Mouse (Mus musculus): ENCODE results near the gene Ndufa5. TPM values are rescaled to one million over a fixed set of nuclear protein-coding genes. Genes with fewer than 3 reads are reported as not detected.

Ndufa5 gene
- polyA plus RNA-seq (2015; fragmentation: Nextera tagmentation; extraction: Ambion mirVana), result 303 and 316 TPM in 2 replicates

GRCm38 (mm10) chr6:24527155-24528063 lies at the start of gene Ndufa5:
Gene Ndufa5, minus strand, starts transcription at chr6:24528013.
- TF ChIP-seq CTCF (IDR thresholded peaks at IDR 0.05; ENCODE audit: low read depth) (no peak; the same call in 1 of the 2 replicates), EP300 (IDR thresholded peaks at IDR 0.05; ENCODE audit: low read depth) (no peak; the same call in 1 of the 2 replicates)
- DNase-seq (peak; percentile 91), ATAC-seq (peak; percentile 99)
- peak within 1 kb of the TSS; percentile 59 for H3K27ac ChIP-seq (ENCODE audit: low read depth)
- peaks cover 7% of the 10 kb centered on the region; the same call in 1 of the 2 replicates for H3K36me3 ChIP-seq (replicated peaks; ENCODE audit: insufficient read depth, low read length)
- under 1% methylated on average over 53 of the region's 53 CpGs for WGBS (ENCODE audit: insufficient replicate concordance)
- peaks cover 12% of the 10 kb centered on the region for H3K4me1 ChIP-seq (ENCODE audit: insufficient read depth)
- no peaks in the 10 kb centered on the region for H3K27me3 ChIP-seq (ENCODE audit: insufficient read depth, low read length)
- no peaks in the 10 kb centered on the region for H3K9me3 ChIP-seq (ENCODE audit: low read length)
- H3K4me2 ChIP-seq (ENCODE audit: low read depth, low read length), result peak within 1 kb of the TSS; percentile 89
- peak within 1 kb of the TSS; percentile 82 for H3K9ac ChIP-seq (replicated peaks)
- H3K4me3 ChIP-seq (ENCODE audit: low read depth, low read length), result peak within 1 kb of the TSS; percentile 84

- DNase-seq, result no peak
- Histone ChIP-seq H3K36me3 (replicated peaks; ENCODE audit: insufficient read depth, low read length) (no peaks in the 10 kb centered on the region), H3K9me3 (ENCODE audit: low read length) (peaks cover 7% of the 10 kb centered on the region; the same call in 1 of the 2 replicates), H3K4me3 (ENCODE audit: low read depth, low read length) (no peak overlapping the region), H3K4me2 (ENCODE audit: low read depth, low read length) (no peak overlapping the region), H3K9ac (replicated peaks) (no peak overlapping the region), H3K27me3 (ENCODE audit: insufficient read depth, low read length) (no peaks in the 10 kb centered on the region), H3K4me1 (ENCODE audit: insufficient read depth) (no peaks in the 10 kb centered on the region), H3K27ac (ENCODE audit: low read depth) (no peak overlapping the region)
- TF ChIP-seq EP300 (IDR thresholded peaks at IDR 0.05; ENCODE audit: low read depth), result no peak
- no peak for TF ChIP-seq CTCF (IDR thresholded peaks at IDR 0.05; ENCODE audit: low read depth)
- ATAC-seq, result no peak
Measured at GRCm38 (mm10) chr6:24573319-24573718, 45.5 kb upstream of the Ndufa5 start.

GRCm38 (mm10) chr6:24572431-24572830 lies 44.6 kb upstream of the Ndufa5 start:
- H3K9me3 ChIP-seq (ENCODE audit: low read length), result peaks cover 7% of the 10 kb centered on the region; the same call in 1 of the 2 replicates
- TF ChIP-seq CTCF (IDR thresholded peaks at IDR 0.05; ENCODE audit: low read depth) (no peak), EP300 (IDR thresholded peaks at IDR 0.05; ENCODE audit: low read depth) (no peak)

GRCm38 (mm10) chr6:24571126-24571525 lies 43.3 kb upstream of the Ndufa5 start:
- Histone ChIP-seq H3K36me3 (replicated peaks; ENCODE audit: insufficient read depth, low read length) (no peaks in the 10 kb centered on the region), H3K4me2 (ENCODE audit: low read depth, low read length) (no peak overlapping the region), H3K9me3 (ENCODE audit: low read length) (peaks cover 7% of the 10 kb centered on the region; the same call in 1 of the 2 replicates), H3K4me3 (ENCODE audit: low read depth, low read length) (no peak overlapping the region), H3K4me1 (ENCODE audit: insufficient read depth) (no peaks in the 10 kb centered on the region), H3K27me3 (ENCODE audit: insufficient read depth, low read length) (no peaks in the 10 kb centered on the region), H3K9ac (replicated peaks) (no peak overlapping the region), H3K27ac (ENCODE audit: low read depth) (peak overlapping the region; percentile 8; the same call in 1 of the 2 replicates)
- WGBS (ENCODE audit: insufficient replicate concordance), result 45% methylated on average over 6 of the region's 6 CpGs
- ATAC-seq (peak; percentile 65; the same call in 1 of the 2 replicates), DNase-seq (no peak)
- no peak for TF ChIP-seq EP300 (IDR thresholded peaks at IDR 0.05; ENCODE audit: low read depth)
- TF ChIP-seq CTCF (IDR thresholded peaks at IDR 0.05; ENCODE audit: low read depth), result no peak

More at GRCm38 (mm10) chr6:24572431-24572830, 44.6 kb upstream of the Ndufa5 start:
- no peak overlapping the region for H3K4me2 ChIP-seq (ENCODE audit: low read depth, low read length)
- no peaks in the 10 kb centered on the region for H3K4me1 ChIP-seq (ENCODE audit: insufficient read depth)
- H3K36me3 ChIP-seq (replicated peaks; ENCODE audit: insufficient read depth, low read length), result no peaks in the 10 kb centered on the region
- WGBS (ENCODE audit: insufficient replicate concordance), result 78% methylated on average over 14 of the region's 14 CpGs
- DNase-seq (no peak), ATAC-seq (no peak)
- no peak overlapping the region for H3K27ac ChIP-seq (ENCODE audit: low read depth)
- H3K27me3 ChIP-seq (ENCODE audit: insufficient read depth, low read length), result no peaks in the 10 kb centered on the region
- no peak overlapping the region for H3K9ac ChIP-seq (replicated peaks)
- no peak overlapping the region for H3K4me3 ChIP-seq (ENCODE audit: low read depth, low read length)

GRCm38 (mm10) chr6:24570278-24570677 lies 42.5 kb upstream of the Ndufa5 start:
- Histone ChIP-seq H3K4me3 (ENCODE audit: low read depth, low read length) (no peak overlapping the region), H3K27me3 (ENCODE audit: insufficient read depth, low read length) (no peaks in the 10 kb centered on the region), H3K4me2 (ENCODE audit: low read depth, low read length) (no peak overlapping the region), H3K27ac (ENCODE audit: low read depth) (no peak overlapping the region), H3K9me3 (ENCODE audit: low read length) (peaks cover 7% of the 10 kb centered on the region; the same call in 1 of the 2 replicates), H3K9ac (replicated peaks) (no peak overlapping the region), H3K36me3 (replicated peaks; ENCODE audit: insufficient read depth, low read length) (no peaks in the 10 kb centered on the region), H3K4me1 (ENCODE audit: insufficient read depth) (no peaks in the 10 kb centered on the region)
- DNase-seq, result no peak
- no peak for ATAC-seq
- 75% methylated on average over 11 of the region's 11 CpGs for WGBS (ENCODE audit: insufficient replicate concordance)
- TF ChIP-seq CTCF (IDR thresholded peaks at IDR 0.05; ENCODE audit: low read depth), result no peak
- no peak for TF ChIP-seq EP300 (IDR thresholded peaks at IDR 0.05; ENCODE audit: low read depth)

GRCm38 (mm10) chr6:24569711-24570110 lies 41.9 kb upstream of the Ndufa5 start:
- 78% methylated on average over 1 of the region's 1 CpGs for WGBS (ENCODE audit: insufficient replicate concordance)
- Histone ChIP-seq H3K4me1 (ENCODE audit: insufficient read depth) (no peaks in the 10 kb centered on the region), H3K27me3 (ENCODE audit: insufficient read depth, low read length) (no peaks in the 10 kb centered on the region), H3K9ac (replicated peaks) (no peak overlapping the region), H3K4me2 (ENCODE audit: low read depth, low read length) (no peak overlapping the region), H3K4me3 (ENCODE audit: low read depth, low read length) (no peak overlapping the region), H3K9me3 (ENCODE audit: low read length) (peaks cover 7% of the 10 kb centered on the region; the same call in 1 of the 2 replicates), H3K27ac (ENCODE audit: low read depth) (no peak overlapping the region), H3K36me3 (replicated peaks; ENCODE audit: insufficient read depth, low read length) (no peaks in the 10 kb centered on the region)
- TF ChIP-seq EP300 (IDR thresholded peaks at IDR 0.05; ENCODE audit: low read depth) (no peak), CTCF (IDR thresholded peaks at IDR 0.05; ENCODE audit: low read depth) (no peak)
- DNase-seq (no peak), ATAC-seq (no peak)
